Mouse (Mus musculus) lung, postnatal 25 days (tissue): ENCODE measurements around the gene Dph6.

ENCODE experiments used
- DNase-seq: peaks from one replicate; pipeline ENCODE4 v3.0.0; 2022; ENCODE audit warnings: low spot score

Dph6 gene

GRCm38 (mm10) chr2:114540416-114540815, 114.3 kb downstream of the Dph6 start:
- no peak for DNase-seq

- no peak for DNase-seq
Measured at GRCm38 (mm10) chr2:114536032-114536431, 118.7 kb downstream of the Dph6 start.

GRCm38 (mm10) chr2:114531010-114531756, 123.6 kb downstream of the Dph6 start:
- peak; percentile 0 for DNase-seq

- DNase-seq = no peak
Measured at GRCm38 (mm10) chr2:114520414-114520813, 134.3 kb downstream of the Dph6 start.

GRCm38 (mm10) chr2:114519907-114520306, 134.9 kb downstream of the Dph6 start:
- no peak for DNase-seq

- no peak for DNase-seq
Measured at GRCm38 (mm10) chr2:114492398-114492797, 162.4 kb downstream of the Dph6 start.

- no peak for DNase-seq
Measured at GRCm38 (mm10) chr2:114491907-114492306, 162.9 kb downstream of the Dph6 start.

GRCm38 (mm10) chr2:114486980-114487379, 167.8 kb downstream of the Dph6 start:
- no peak for DNase-seq
